Mouse (Mus musculus) olfactory bulb, adult 2 months (tissue): ENCODE data around the gene Lsamp.

Source experiments
- CTCF ChIP-seq: fragments of 200-500 bp; IDR thresholded peaks from 2 replicates; pipeline ENCODE4 v1.5.1; 2012; ENCODE audit warnings: low read depth, mild to moderate bottlenecking, low read length, moderate library complexity; ENCODE audit not compliant: insufficient read depth
- POLR2A ChIP-seq: fragments of 200-500 bp; IDR thresholded peaks from 2 replicates; pipeline ENCODE4 v1.6.1; 2012; ENCODE audit warnings: mild to moderate bottlenecking, low read depth, low read length, moderate library complexity; ENCODE audit not compliant: insufficient read depth

GRCm38 (mm10) chr16:41771427-41772125 is 1787.4 kb downstream of the Lsamp start:
- no peak for TF ChIP-seq POLR2A
- TF ChIP-seq CTCF, result no peak
